Mouse (Mus musculus): ENCODE measurements at regions not wholly inside any gene's neighbourhood (a gene's known extent, or its start where the extent isn't known, plus 50 kb on each side); places are given as distances from the start of the nearest gene placed in this dataset.

- no peak for DNase-seq (ENCODE audit: low spot score)
Measured at GRCm38 (mm10) chr17:45966736-45967135, 65.4 kb downstream of the Vegfa start.

GRCm38 (mm10) chr17:45964031-45964430 lies 68.1 kb downstream of the Vegfa start:
- DNase-seq (ENCODE audit: low spot score): no peak

GRCm38 (mm10) chr17:45963332-45963731 lies 68.8 kb downstream of the Vegfa start:
- DNase-seq (ENCODE audit: low spot score): no peak

GRCm38 (mm10) chr17:45961626-45962319 lies 70.4 kb downstream of the Vegfa start:
- DNase-seq (ENCODE audit: low spot score): no peak

GRCm38 (mm10) chr17:45958094-45958881 lies 73.9 kb downstream of the Vegfa start:
- no peak for DNase-seq (ENCODE audit: low spot score)

GRCm38 (mm10) chr17:45955481-45955880 lies 76.7 kb downstream of the Vegfa start:
- DNase-seq (ENCODE audit: low spot score): no peak

GRCm38 (mm10) chr17:45954824-45955223 lies 77.3 kb downstream of the Vegfa start:
- no peak for DNase-seq (ENCODE audit: low spot score)

- DNase-seq (ENCODE audit: low spot score): no peak
Measured at GRCm38 (mm10) chr17:45953523-45953922, 78.6 kb downstream of the Vegfa start.

GRCm38 (mm10) chr17:45950533-45951164 lies 81.5 kb downstream of the Vegfa start:
- DNase-seq (ENCODE audit: low spot score): no peak

- DNase-seq (ENCODE audit: low spot score): no peak
Measured at GRCm38 (mm10) chr17:45949141-45949540, 83.0 kb downstream of the Vegfa start.

GRCm38 (mm10) chr17:45948314-45948935 lies 83.7 kb downstream of the Vegfa start:
- no peak for DNase-seq (ENCODE audit: low spot score)

GRCm38 (mm10) chr17:45945005-45945404 lies 87.2 kb downstream of the Vegfa start:
- no peak for DNase-seq (ENCODE audit: low spot score)

GRCm38 (mm10) chr17:45943244-45943643 lies 88.9 kb downstream of the Vegfa start:
- no peak for DNase-seq (ENCODE audit: low spot score)

- no peak for DNase-seq (ENCODE audit: low spot score)
Measured at GRCm38 (mm10) chr17:45941890-45942375, 90.2 kb downstream of the Vegfa start.

- DNase-seq (ENCODE audit: low spot score): no peak
Measured at GRCm38 (mm10) chr17:45940121-45940813, 91.9 kb downstream of the Vegfa start.

GRCm38 (mm10) chr17:45938284-45938683 lies 93.9 kb downstream of the Vegfa start:
- DNase-seq (ENCODE audit: low spot score): no peak

GRCm38 (mm10) chr17:45936577-45936976 lies 95.6 kb downstream of the Vegfa start:
- DNase-seq (ENCODE audit: low spot score): no peak

GRCm38 (mm10) chr17:45935291-45935690 lies 96.9 kb downstream of the Vegfa start:
- DNase-seq (ENCODE audit: low spot score): no peak

GRCm38 (mm10) chr17:45934002-45934401 lies 98.2 kb downstream of the Vegfa start:
- no peak for DNase-seq (ENCODE audit: low spot score)

- no peak for DNase-seq (ENCODE audit: low spot score)
Measured at GRCm38 (mm10) chr17:45933034-45933433, 99.1 kb downstream of the Vegfa start.

GRCm38 (mm10) chr17:45932611-45933010 lies 99.6 kb downstream of the Vegfa start:
- DNase-seq (ENCODE audit: low spot score): no peak

GRCm38 (mm10) chr17:45929591-45929990 lies 102.6 kb downstream of the Vegfa start:
- no peak for DNase-seq (ENCODE audit: low spot score)

Data from urinary bladder, postnatal 14 days (tissue).